Mouse (Mus musculus) limb, embryonic 12.5 days (tissue): ENCODE data around the gene Obsl1. TPM values are rescaled to one million over a fixed set of nuclear protein-coding genes. Genes with fewer than 3 reads are reported as not detected.

ENCODE experiments used
- ATAC-seq: fragments of 200-750 bp; cut with Nextera tagmentation; 2 replicates; pipeline ENCODE4 v1.8.0; 2017; ENCODE audit warnings: low read depth, moderate TSS enrichment; ENCODE audit not compliant: insufficient number of reproducible peaks, insufficient read depth, low FRiP score, low TSS enrichment
- H3K27ac ChIP-seq: fragments of 300-500 bp; sonication (generic); 2 replicates; pipeline ENCODE4 v1.5.1; 2016; ENCODE audit warnings: mild to moderate bottlenecking, moderate library complexity
- H3K27me3 ChIP-seq: fragments of 300-500 bp; sonication (generic); 2 replicates; pipeline ENCODE4 v1.6.1; 2016; ENCODE audit warnings: mild to moderate bottlenecking, moderate library complexity
- H3K36me3 ChIP-seq: fragments of 300-500 bp; sonication (generic); 2 replicates; pipeline ENCODE4 v1.6.1; 2016; ENCODE audit warnings: mild to moderate bottlenecking, moderate library complexity
- H3K4me1 ChIP-seq: fragments of 300-500 bp; sonication (generic); replicated peaks from 2 replicates; pipeline ENCODE4 v1.6.1; 2016
- H3K4me2 ChIP-seq: fragments of 300-500 bp; sonication (generic); 2 replicates; pipeline ENCODE4 v1.6.1; 2016; ENCODE audit warnings: mild to moderate bottlenecking, moderate library complexity
- H3K4me3 ChIP-seq: fragments of 300-500 bp; sonication (generic); replicated peaks from 2 replicates; pipeline ENCODE4 v1.5.1; 2016; ENCODE audit warnings: mild to moderate bottlenecking
- H3K9ac ChIP-seq: fragments of 300-500 bp; sonication (generic); replicated peaks from 2 replicates; pipeline ENCODE4 v1.6.1; 2016; ENCODE audit warnings: mild to moderate bottlenecking, moderate library complexity
- H3K9me3 ChIP-seq: fragments of 300-500 bp; sonication (generic); 2 replicates; pipeline ENCODE4 v1.6.1; 2016; ENCODE audit warnings: mild to moderate bottlenecking, moderate library complexity
- WGBS: fragments of 180-500 bp; shearing (Covaris S2); methylation state at CpG from one replicate; pipeline ENCODE4 v1.1.7; 2016; 5-methylcytosine and 5-hydroxymethylcytosine counted together
- polyA plus RNA-seq: library from polyadenylated mRNA; unstranded; fragments of >200 nt; fragmentation: Nextera tagmentation; extraction: Ambion mirVana; gene quantifications from 2 replicates; pipeline ENCODE4 v1.2.1, GENCODE M21; 2016

Obsl1 gene
- polyA plus RNA-seq, 1 experiment from 2014 or later, result 98.3 TPM

DNA sequence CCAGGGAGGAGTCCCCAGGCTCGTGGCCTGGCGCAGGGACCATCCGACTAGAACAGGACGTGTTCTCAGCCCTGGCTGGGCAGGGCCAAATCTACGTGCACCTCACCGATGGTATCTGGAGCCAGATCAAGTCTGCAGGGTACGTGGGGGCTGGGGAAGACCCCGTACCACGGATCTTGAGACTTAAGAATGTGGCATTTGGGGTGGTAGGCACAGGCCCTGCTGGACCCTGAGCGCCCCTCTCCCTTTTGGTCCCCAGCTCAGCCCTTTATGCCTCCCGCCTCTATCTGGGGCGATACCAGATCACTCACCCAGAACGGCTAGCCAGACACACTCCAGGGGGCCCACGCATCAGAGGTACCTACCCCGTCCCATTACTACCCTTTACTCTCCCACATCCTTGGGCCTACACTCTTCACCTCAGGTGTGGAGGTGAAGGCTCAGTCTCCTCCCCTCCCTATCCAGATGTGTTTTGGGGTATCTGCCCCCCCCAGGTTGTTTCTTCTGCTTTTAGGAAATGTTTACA is 64.7 kb downstream of the Obsl1 start:
- peaks cover 43% of the 10 kb centered on the region for H3K4me1 ChIP-seq
- H3K4me3 ChIP-seq, result no peak overlapping the region
- no peak for ATAC-seq
- no peak overlapping the region for H3K27ac ChIP-seq
- peaks cover 21% of the 10 kb centered on the region; the same call in 1 of the 2 replicates for H3K36me3 ChIP-seq
- H3K4me2 ChIP-seq, result no peak overlapping the region
- H3K27me3 ChIP-seq, result peaks cover 37% of the 10 kb centered on the region
- H3K9ac ChIP-seq, result no peak overlapping the region
- H3K9me3 ChIP-seq, result no peaks in the 10 kb centered on the region
- 85% methylated on average over 15 of the region's 15 CpGs for WGBS

DNA sequence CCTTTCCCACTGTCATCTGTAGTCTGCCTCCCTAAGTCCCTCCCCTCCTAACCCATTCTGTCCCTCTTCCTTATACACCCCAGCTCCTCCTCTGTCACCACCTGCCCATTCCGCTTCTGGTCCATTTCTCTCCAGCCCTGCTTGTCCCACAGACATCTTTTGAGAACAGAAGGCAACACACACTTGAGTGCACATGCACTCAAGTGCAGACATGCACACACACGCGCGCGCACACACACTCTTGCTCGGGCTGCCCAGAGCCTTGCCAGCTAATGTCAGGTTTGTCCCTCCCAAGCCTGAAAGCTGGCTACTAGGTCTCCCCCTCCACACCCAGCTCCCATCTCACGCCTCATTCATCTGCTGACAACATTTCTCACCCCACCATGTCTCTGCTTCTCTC is 65.6 kb downstream of the Obsl1 start:
- H3K27me3 ChIP-seq, result peaks cover 28% of the 10 kb centered on the region
- no peaks in the 10 kb centered on the region for H3K9me3 ChIP-seq
- no peak overlapping the region for H3K4me2 ChIP-seq
- no peak overlapping the region for H3K4me3 ChIP-seq
- no peak overlapping the region for H3K9ac ChIP-seq
- peaks cover 41% of the 10 kb centered on the region for H3K4me1 ChIP-seq
- WGBS, result 94% methylated on average over 7 of the region's 7 CpGs
- H3K36me3 ChIP-seq, result peaks cover 21% of the 10 kb centered on the region; the same call in 1 of the 2 replicates
- ATAC-seq, result no peak
- H3K27ac ChIP-seq, result no peak overlapping the region

DNA sequence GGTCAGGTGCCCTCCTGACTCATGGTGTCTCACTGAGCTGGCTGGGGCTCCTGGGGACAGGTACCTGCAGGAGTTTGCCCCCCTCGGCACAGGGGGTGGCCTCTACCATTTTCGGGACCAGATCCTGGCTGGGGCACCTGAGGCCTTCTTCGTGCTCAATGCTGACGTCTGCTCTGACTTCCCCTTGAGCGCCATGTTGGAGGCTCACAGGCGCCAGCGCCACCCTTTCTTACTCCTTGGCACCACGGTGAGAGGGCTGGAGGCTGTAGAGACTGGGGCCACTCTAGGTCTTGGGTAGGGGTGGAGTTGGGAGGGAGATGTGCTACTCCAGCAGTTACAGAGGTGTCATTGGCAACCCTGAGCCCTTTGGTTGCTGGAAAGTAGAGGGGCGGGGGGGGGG is 67.5 kb downstream of the Obsl1 start:
- Histone ChIP-seq H3K27me3 (peaks cover 9% of the 10 kb centered on the region; the same call in 1 of the 2 replicates), H3K36me3 (peaks cover 21% of the 10 kb centered on the region; the same call in 1 of the 2 replicates), H3K4me2 (no peak overlapping the region), H3K4me3 (no peak overlapping the region), H3K9me3 (no peaks in the 10 kb centered on the region), H3K4me1 (peaks cover 24% of the 10 kb centered on the region), H3K27ac (no peak overlapping the region), H3K9ac (no peak overlapping the region; the same call in 1 of the 2 replicates)
- 78% methylated on average over 8 of the region's 9 CpGs for WGBS
- ATAC-seq, result no peak

DNA sequence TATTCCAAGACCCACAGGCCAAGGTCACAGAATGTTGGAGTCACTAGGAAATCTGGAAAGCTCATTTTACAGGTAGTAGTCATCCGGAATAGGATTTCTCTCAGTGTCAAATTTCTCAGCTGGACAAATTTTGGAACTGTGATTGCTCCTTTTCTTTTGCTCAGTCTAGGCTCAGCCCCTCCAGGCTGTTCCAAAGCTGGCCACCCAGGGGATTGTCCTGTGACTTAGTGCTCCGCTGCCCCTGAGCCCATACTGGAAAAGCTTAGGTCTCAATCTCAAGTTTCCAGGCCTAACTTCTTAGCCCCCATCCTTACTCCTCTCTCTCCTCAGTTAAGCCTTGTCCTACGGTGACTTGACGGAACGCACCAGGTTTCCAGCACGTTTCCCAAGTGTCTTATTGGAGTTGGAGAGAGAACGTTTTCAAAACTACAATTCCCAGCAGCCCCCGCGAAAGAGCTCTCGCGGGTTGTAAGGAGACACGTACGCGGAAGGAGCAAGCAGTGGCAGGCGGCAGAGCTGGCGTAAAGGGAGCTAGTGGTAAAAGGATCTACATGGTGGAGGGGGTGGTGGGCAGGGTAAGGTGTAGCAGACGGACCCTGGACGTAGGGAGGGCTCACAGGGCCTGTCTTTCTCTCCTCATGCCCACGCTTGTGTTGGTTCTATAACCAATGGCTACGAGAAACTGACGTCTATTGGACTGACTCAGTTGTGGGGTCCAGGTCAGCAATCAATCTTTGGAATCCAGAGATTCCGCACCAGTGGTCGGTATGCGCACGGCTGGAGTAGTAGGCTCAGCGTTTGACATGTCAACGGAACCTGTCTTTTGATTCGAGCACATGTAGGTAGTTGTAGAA is 70.5 kb downstream of the Obsl1 start, which contains the start of gene Gmppa:
Gmppa (plus strand) TSS at position 456 of the 854 bp plus-strand sequence.
- H3K9ac ChIP-seq, result peak within 1 kb of the TSS; percentile 58
- no peaks in the 10 kb centered on the region for H3K9me3 ChIP-seq
- peaks cover 3% of the 10 kb centered on the region; the same call in 1 of the 2 replicates for H3K36me3 ChIP-seq
- WGBS, result 6% methylated on average over 28 of the region's 28 CpGs
- ATAC-seq, result peak; percentile 76
- H3K4me2 ChIP-seq, result peak within 1 kb of the TSS; percentile 72
- H3K27ac ChIP-seq, result peak within 1 kb of the TSS; percentile 79
- H3K27me3 ChIP-seq, result peaks cover 8% of the 10 kb centered on the region
- peaks cover 18% of the 10 kb centered on the region for H3K4me1 ChIP-seq
- H3K4me3 ChIP-seq, result peak within 1 kb of the TSS; percentile 60

Other genes with a start within 250 kb of the Obsl1 start
- gene Ptprn, start 241.9 kb downstream of the Obsl1 start, polyA plus RNA-seq, result 0.20 and 0.35 TPM in 2 replicates
- gene Resp18, start 228.0 kb downstream of the Obsl1 start, polyA plus RNA-seq, result 0.83 TPM in 1 of 2 replicates, not detected in the other
- gene Dnpep, start 188.5 kb downstream of the Obsl1 start, polyA plus RNA-seq, result 111 TPM in 2 replicates
- 23.5 and 25.3 TPM in 2 replicates for gene Des, start 146.1 kb downstream of the Obsl1 start, polyA plus RNA-seq
- 30.4 and 30.7 TPM in 2 replicates for gene Speg, start 131.2 kb downstream of the Obsl1 start, polyA plus RNA-seq
- gene Gmppa, start 70.5 kb downstream of the Obsl1 start, polyA plus RNA-seq, result 49.1 and 61.0 TPM in 2 replicates
- 0.50 and 0.78 TPM in 2 replicates for gene Asic4, start 56.0 kb downstream of the Obsl1 start, polyA plus RNA-seq
- gene Chpf, start 27.1 kb downstream of the Obsl1 start, polyA plus RNA-seq, result 22.1 and 27.1 TPM in 2 replicates
- 0.36 and 0.74 TPM in 2 replicates for gene Tmem198, start 26.9 kb downstream of the Obsl1 start, polyA plus RNA-seq
- 9.5 and 11.9 TPM in 2 replicates for gene Inha, start 625 bp upstream of the Obsl1 start, polyA plus RNA-seq
- 29.3 and 30.3 TPM in 2 replicates for gene Stk11ip, start 15.1 kb upstream of the Obsl1 start, polyA plus RNA-seq
- 33.6 and 33.7 TPM in 2 replicates for gene Slc4a3, start 39.8 kb upstream of the Obsl1 start, polyA plus RNA-seq